Mouse (Mus musculus): ENCODE measurements at regions not wholly inside any gene's neighbourhood (a gene's known extent, or its start where the extent isn't known, plus 50 kb on each side); places are given as distances from the start of the nearest gene placed in this dataset.

DNA sequence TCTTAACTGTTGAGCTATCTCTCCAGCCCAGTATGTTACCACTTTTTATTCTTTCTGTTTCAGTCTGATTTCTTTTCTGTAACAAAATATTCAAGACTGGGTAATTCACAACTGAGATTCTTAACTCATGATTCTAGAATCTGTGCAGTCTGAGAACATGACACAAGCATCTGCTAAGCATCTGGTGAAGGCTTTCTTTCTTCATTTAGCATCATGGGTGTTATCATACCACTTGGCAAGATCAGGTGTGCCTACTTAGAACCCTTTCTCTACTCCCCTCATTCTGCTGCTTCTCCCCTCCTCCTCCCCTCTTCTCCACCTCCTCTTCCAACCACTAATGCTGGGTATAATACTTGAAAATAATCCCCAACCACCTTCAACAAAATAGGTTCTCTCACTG, 62.1 kb upstream of the Pfn2 start:
- Histone ChIP-seq H3K9ac (ENCODE audit: control insufficient read depth, low read depth, low read length, poor library complexity, severe bottlenecking) (no peak overlapping the region), H3K27me3 (ENCODE audit: control insufficient read depth in 1 of 2, insufficient read depth in 2 of 2, low read length in 2 of 2) (no peaks in the 10 kb centered on the region), H3K36me3 (ENCODE audit: control insufficient read depth in 1 of 2, insufficient read depth in 2 of 2, low read length in 2 of 2) (no peaks in the 10 kb centered on the region), H3K9me3 (replicated peaks; ENCODE audit: insufficient read depth, low read length) (no peaks in the 10 kb centered on the region), H3K4me3 (ENCODE audit: control insufficient read depth in 1 of 2, insufficient read depth in 1 of 2, low read depth in 2 of 2, low read length in 2 of 2) (no peak overlapping the region), H3K79me2 (ENCODE audit: control insufficient read depth, insufficient read depth, low read length, poor library complexity) (no peaks in the 10 kb centered on the region), H3K4me1 (ENCODE audit: control insufficient read depth in 1 of 2, insufficient read depth in 2 of 2, low read length in 2 of 2) (no peaks in the 10 kb centered on the region), H3K27ac (ENCODE audit: control insufficient read depth, low read depth, low read length) (no peak overlapping the region)
- TF ChIP-seq RAD21 (IDR thresholded peaks at IDR 0.05; ENCODE audit: low read depth, low read length): no peak
- no peak for DNase-seq (ENCODE audit: low read depth, low spot score)

DNA sequence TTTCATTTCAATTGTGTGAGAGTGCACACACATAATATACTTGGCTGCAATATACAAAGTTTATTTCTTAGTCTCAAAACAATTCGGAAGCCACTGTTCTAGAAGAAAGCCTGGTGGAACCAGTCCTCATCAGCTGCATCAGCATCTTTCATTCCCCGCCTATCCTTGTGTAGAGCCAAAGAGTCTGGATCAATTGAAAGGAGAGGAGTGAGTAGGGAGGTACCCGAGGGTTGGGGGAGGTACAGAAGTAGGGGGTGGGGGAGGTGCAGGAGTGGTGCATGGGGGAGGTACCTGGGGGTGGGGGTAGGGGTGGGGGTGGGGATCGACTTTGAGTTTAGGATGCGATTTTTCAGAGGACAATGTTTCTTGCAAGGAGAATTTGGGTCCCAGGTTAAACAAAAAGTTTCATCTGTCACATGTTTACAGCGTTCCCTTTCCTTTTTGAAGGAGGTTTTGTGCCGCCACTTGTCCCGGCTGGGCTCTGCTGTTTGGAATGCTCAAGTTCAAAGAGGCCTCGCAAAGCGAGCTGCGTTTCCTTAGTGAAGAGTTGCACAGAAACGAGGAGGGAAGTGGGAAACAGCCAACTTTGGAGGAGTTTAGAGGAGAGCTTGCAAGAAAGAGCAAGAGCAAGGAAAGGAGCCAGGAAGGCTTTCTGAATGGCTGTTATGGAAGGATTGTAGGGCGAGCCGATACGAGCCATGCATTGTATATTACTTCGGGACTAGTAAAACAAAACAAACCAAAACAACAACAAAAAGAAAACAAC, 64.1 kb upstream of the Pfn2 start:
- H3K9me3 ChIP-seq (replicated peaks; ENCODE audit: insufficient read depth, low read length): no peaks in the 10 kb centered on the region
- no peaks in the 10 kb centered on the region for H3K79me2 ChIP-seq (ENCODE audit: control insufficient read depth, insufficient read depth, low read length, poor library complexity)
- H3K36me3 ChIP-seq (ENCODE audit: control insufficient read depth in 1 of 2, insufficient read depth in 2 of 2, low read length in 2 of 2): no peaks in the 10 kb centered on the region
- DNase-seq (ENCODE audit: low read depth, low spot score): no peak
- no peaks in the 10 kb centered on the region for H3K27me3 ChIP-seq (ENCODE audit: control insufficient read depth in 1 of 2, insufficient read depth in 2 of 2, low read length in 2 of 2)
- no peak overlapping the region for H3K4me3 ChIP-seq (ENCODE audit: control insufficient read depth in 1 of 2, insufficient read depth in 1 of 2, low read depth in 2 of 2, low read length in 2 of 2)
- no peaks in the 10 kb centered on the region for H3K4me1 ChIP-seq (ENCODE audit: control insufficient read depth in 1 of 2, insufficient read depth in 2 of 2, low read length in 2 of 2)
- TF ChIP-seq POLR2A (IDR thresholded peaks at IDR 0.05; ENCODE audit: control insufficient read depth in 1 of 2, insufficient read depth in 1 of 2, low read depth in 1 of 2, low read length in 2 of 2, poor library complexity in 1 of 2) (no peak), ZMIZ1 (IDR thresholded peaks at IDR 0.05; ENCODE audit: low read depth, low read length) (no peak), NRF1 (IDR thresholded peaks at IDR 0.05; ENCODE audit: insufficient read depth, low read depth, low read length, poor library complexity, severe bottlenecking) (no peak), HCFC1 (IDR thresholded peaks at IDR 0.05; ENCODE audit: low read depth, low read length) (no peak), ZNF384 (IDR thresholded peaks at IDR 0.05; ENCODE audit: low read depth, low read length) (no peak), SMC3 (IDR thresholded peaks at IDR 0.05; ENCODE audit: low read depth, low read length) (no peak), MYC (IDR thresholded peaks at IDR 0.05; ENCODE audit: low read depth, low read length) (no peak), JUND (IDR thresholded peaks at IDR 0.05; ENCODE audit: low read depth, low read length) (no peak), USF2 (IDR thresholded peaks at IDR 0.05; ENCODE audit: borderline replicate concordance in 1 of 2, insufficient read depth in 1 of 2, low read depth in 1 of 2, low read length in 2 of 2) (no peak), USF1 (IDR thresholded peaks at IDR 0.05; ENCODE audit: low read depth, low read length) (no peak), MAX (IDR thresholded peaks at IDR 0.05; ENCODE audit: low read length) (no peak), POLR2AphosphoS5 (IDR thresholded peaks at IDR 0.05; ENCODE audit: borderline replicate concordance, low read depth, low read length) (no peak), CTCF (IDR thresholded peaks at IDR 0.05 in 2 of 3, conservative IDR thresholded peaks at IDR 0.05 in 1 of 3; ENCODE audit: control insufficient read depth in 1 of 3, insufficient read depth in 1 of 3, low read depth in 2 of 3, low read length in 3 of 3, poor library complexity in 1 of 3, severe bottlenecking in 1 of 3) (no peak), MAZ (IDR thresholded peaks at IDR 0.05; ENCODE audit: low read depth, low read length) (no peak), CHD1 (IDR thresholded peaks at IDR 0.05; ENCODE audit: low read depth, low read length) (no peak), RCOR1 (IDR thresholded peaks at IDR 0.05; ENCODE audit: low read depth, low read length) (no peak), CHD2 (IDR thresholded peaks at IDR 0.05; ENCODE audit: low read length) (no peak), EP300 (IDR thresholded peaks at IDR 0.05; ENCODE audit: low read depth in 1 of 2, low read length in 2 of 2) (no peak), GATA1 (IDR thresholded peaks at IDR 0.05; ENCODE audit: low read depth, low read length) (no peak), ELF1 (IDR thresholded peaks at IDR 0.05; ENCODE audit: low read depth, low read length) (no peak)
- no peak overlapping the region for H3K9ac ChIP-seq (ENCODE audit: control insufficient read depth, low read depth, low read length, poor library complexity, severe bottlenecking)
- H3K27ac ChIP-seq (ENCODE audit: control insufficient read depth, low read depth, low read length): no peak overlapping the region

Measured in MEL (cell line).